Mouse (Mus musculus) naive thymus-derived CD4-positive, alpha-beta T cell, adult 5 months (primary cell): ENCODE data around the gene Chd1. TPM values are rescaled to one million over a fixed set of nuclear protein-coding genes. Genes with fewer than 3 reads are reported as not detected.

Experiments used
- polyA plus RNA-seq: library from polyadenylated mRNA; unstranded; fragments of 100-300 nt; shearing (Covaris generic); gene quantifications from one replicate; pipeline ENCODE4 v1.2.1, GENCODE M21; 2017

Chd1 gene
- 208 TPM for polyA plus RNA-seq

DNA sequence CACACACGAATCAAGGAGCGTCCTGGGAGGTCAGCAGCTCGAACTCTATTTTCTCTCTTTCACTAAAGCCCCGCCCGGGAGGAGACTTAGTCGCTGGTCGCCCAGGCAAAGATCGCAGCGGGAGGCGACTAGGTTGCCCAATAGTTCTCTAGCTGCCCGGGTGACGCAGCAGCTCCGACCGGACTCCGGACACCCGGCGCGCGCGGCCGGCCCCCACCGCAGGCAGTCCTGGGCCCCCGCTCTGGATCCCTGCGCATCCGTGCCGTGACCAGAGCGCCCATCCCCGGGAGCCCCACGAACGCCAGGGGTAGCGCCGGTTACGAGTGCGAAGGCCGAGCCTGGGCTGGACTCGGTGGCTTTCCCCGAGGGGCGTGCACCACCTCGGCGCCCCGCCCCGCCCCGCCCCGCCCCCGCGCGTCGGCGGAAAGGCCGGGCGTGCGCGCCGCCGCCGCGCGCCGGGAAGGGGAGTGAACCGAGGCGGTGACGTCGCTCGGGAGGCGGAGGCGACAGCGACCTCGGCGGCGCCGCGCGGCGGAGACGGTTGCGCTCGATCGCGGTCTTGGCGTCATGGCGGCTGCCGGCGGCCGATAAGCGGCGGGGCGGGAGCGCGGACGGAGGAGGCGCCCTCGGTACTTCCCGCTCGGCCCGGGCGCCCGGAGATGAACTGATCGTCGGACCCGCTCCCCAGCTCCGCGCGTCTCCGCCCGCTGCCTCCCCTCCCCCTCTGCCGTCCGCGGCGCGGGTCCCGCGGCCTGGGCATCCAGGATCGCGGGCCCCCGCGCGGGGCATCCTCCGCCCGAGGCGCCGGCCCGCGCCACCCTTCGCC is at the start of gene Chd1:
Gene Chd1 (plus strand): TSS at position 493 of the 826 bp plus-strand sequence.

Other genes with a start within 250 kb of the Chd1 start
- 196 TPM for gene Psmb1, start 205.2 kb upstream of the Chd1 start, polyA plus RNA-seq
- gene Tbp, start 205.1 kb upstream of the Chd1 start, polyA plus RNA-seq: 45.4 TPM
- gene Pdcd2, start 177.7 kb upstream of the Chd1 start, polyA plus RNA-seq: 88.5 TPM
- 10.3 TPM for gene Prdm9, start 140.6 kb upstream of the Chd1 start, polyA plus RNA-seq
- gene Rgmb, start 126.1 kb downstream of the Chd1 start, polyA plus RNA-seq: 23.8 TPM